Mouse (Mus musculus): ENCODE data around the gene Cep164.

Cep164 gene

GRCm38 (mm10) chr9:45769596-45769995 lies 58.9 kb downstream of the Cep164 start:
- TF ChIP-seq GATA4 (IDR thresholded peaks at IDR 0.05; ENCODE audit: insufficient replicate concordance, low read length) = no peak

- TF ChIP-seq GATA4 (IDR thresholded peaks at IDR 0.05; ENCODE audit: insufficient replicate concordance, low read length) = no peak
These were observed 60.1 kb downstream of the Cep164 start for GRCm38 (mm10) chr9:45768421-45768820.

- no peak for TF ChIP-seq GATA4 (IDR thresholded peaks at IDR 0.05; ENCODE audit: insufficient replicate concordance, low read length)
These were observed 61.3 kb downstream of the Cep164 start for GRCm38 (mm10) chr9:45767155-45767554.

- TF ChIP-seq GATA4 (IDR thresholded peaks at IDR 0.05; ENCODE audit: insufficient replicate concordance, low read length) = no peak
These were observed 62.3 kb downstream of the Cep164 start for GRCm38 (mm10) chr9:45766195-45766594.

- TF ChIP-seq GATA4 (IDR thresholded peaks at IDR 0.05; ENCODE audit: insufficient replicate concordance, low read length) = no peak
These were observed 73.9 kb downstream of the Cep164 start for GRCm38 (mm10) chr9:45754452-45755091.

- no peak for TF ChIP-seq GATA4 (IDR thresholded peaks at IDR 0.05; ENCODE audit: insufficient replicate concordance, low read length)
These were observed 78.6 kb downstream of the Cep164 start for GRCm38 (mm10) chr9:45749917-45750316.

GRCm38 (mm10) chr9:45745451-45745850 lies 83.0 kb downstream of the Cep164 start:
- no peak for TF ChIP-seq GATA4 (IDR thresholded peaks at IDR 0.05; ENCODE audit: insufficient replicate concordance, low read length)

GRCm38 (mm10) chr9:45740584-45740980 lies 87.9 kb downstream of the Cep164 start:
- TF ChIP-seq GATA4 (IDR thresholded peaks at IDR 0.05; ENCODE audit: insufficient replicate concordance, low read length) = no peak

GRCm38 (mm10) chr9:45739702-45740583 lies 88.5 kb downstream of the Cep164 start:
- TF ChIP-seq GATA4 (IDR thresholded peaks at IDR 0.05; ENCODE audit: insufficient replicate concordance, low read length) = no peak

GRCm38 (mm10) chr9:45739001-45739701 lies 89.3 kb downstream of the Cep164 start:
- TF ChIP-seq GATA4 (IDR thresholded peaks at IDR 0.05; ENCODE audit: insufficient replicate concordance, low read length) = no peak

GRCm38 (mm10) chr9:45733246-45733645 lies 95.2 kb downstream of the Cep164 start:
- no peak for TF ChIP-seq GATA4 (IDR thresholded peaks at IDR 0.05; ENCODE audit: insufficient replicate concordance, low read length)

- no peak for TF ChIP-seq GATA4 (IDR thresholded peaks at IDR 0.05; ENCODE audit: insufficient replicate concordance, low read length)
These were observed 96.6 kb downstream of the Cep164 start for GRCm38 (mm10) chr9:45731851-45732250.

- no peak for TF ChIP-seq GATA4 (IDR thresholded peaks at IDR 0.05; ENCODE audit: insufficient replicate concordance, low read length)
These were observed 108.5 kb downstream of the Cep164 start for GRCm38 (mm10) chr9:45719997-45720396.

Measured in liver, adult (tissue).